Mouse (Mus musculus) heart, embryonic 16.5 days (tissue): ENCODE data around the gene Plekha1. TPM values are rescaled to one million over a fixed set of nuclear protein-coding genes. Genes with fewer than 3 reads are reported as not detected.

ENCODE experiments used
- ATAC-seq: fragments of 200-750 bp; cut with Nextera tagmentation; replicated peaks from 2 replicates; pipeline ENCODE4 v1.8.0; 2017; ENCODE audit warnings: moderate number of reproducible peaks; ENCODE audit not compliant: insufficient read depth, low FRiP score; ENCODE audit errors: extremely low read depth
- H3K27ac ChIP-seq: fragments of 300-500 bp; sonication (generic); 2 replicates; pipeline ENCODE4 v1.5.1; 2014; ENCODE audit warnings: mild to moderate bottlenecking, low read length, control low read depth, moderate library complexity
- H3K27me3 ChIP-seq: fragments of 300-500 bp; sonication (generic); 2 replicates; pipeline ENCODE4 v1.6.1; 2014; ENCODE audit warnings: low read length, mixed read lengths; ENCODE audit not compliant: control insufficient read depth, insufficient read depth
- H3K36me3 ChIP-seq: fragments of 300-500 bp; sonication (generic); 2 replicates; pipeline ENCODE4 v1.6.1; 2014; ENCODE audit not compliant: control insufficient read depth, insufficient read depth
- H3K4me1 ChIP-seq: fragments of 300-500 bp; sonication (generic); 2 replicates; pipeline ENCODE4 v1.6.1; 2014; ENCODE audit warnings: low read length, mixed read lengths; ENCODE audit not compliant: control insufficient read depth, insufficient read depth
- H3K4me2 ChIP-seq: fragments of 300-500 bp; sonication (generic); 2 replicates; pipeline ENCODE4 v1.6.1; 2014; ENCODE audit warnings: low read depth, mild to moderate bottlenecking, control low read depth, low read length
- H3K4me3 ChIP-seq: fragments of 300-500 bp; sonication (generic); 2 replicates; pipeline ENCODE4 v1.5.1; 2014; ENCODE audit warnings: mild to moderate bottlenecking, control low read depth, low read length
- H3K9ac ChIP-seq: fragments of 300-500 bp; sonication (generic); 2 replicates; pipeline ENCODE4 v1.6.1; 2014; ENCODE audit warnings: low read length, control low read depth
- H3K9me3 ChIP-seq: fragments of 300-500 bp; sonication (generic); replicated peaks from 2 replicates; pipeline ENCODE4 v1.6.1; 2016; ENCODE audit warnings: low read length; ENCODE audit not compliant: control insufficient read depth
- WGBS: fragments of 180-500 bp; shearing (Covaris S2); extraction: QIAGEN DNeasy Blood & Tissue Kit; methylation state at CpG from one replicate; pipeline ENCODE4 v1.1.7; 2014; 5-methylcytosine and 5-hydroxymethylcytosine counted together
- polyA plus RNA-seq: library from polyadenylated mRNA; unstranded; fragments of >200 nt; fragmentation: Nextera tagmentation; extraction: Ambion mirVana; gene quantifications from 2 replicates; pipeline ENCODE4 v1.2.1, GENCODE M21; 2015

The Plekha1 gene
- 55.2 and 56.5 TPM in 2 replicates for polyA plus RNA-seq

DNA sequence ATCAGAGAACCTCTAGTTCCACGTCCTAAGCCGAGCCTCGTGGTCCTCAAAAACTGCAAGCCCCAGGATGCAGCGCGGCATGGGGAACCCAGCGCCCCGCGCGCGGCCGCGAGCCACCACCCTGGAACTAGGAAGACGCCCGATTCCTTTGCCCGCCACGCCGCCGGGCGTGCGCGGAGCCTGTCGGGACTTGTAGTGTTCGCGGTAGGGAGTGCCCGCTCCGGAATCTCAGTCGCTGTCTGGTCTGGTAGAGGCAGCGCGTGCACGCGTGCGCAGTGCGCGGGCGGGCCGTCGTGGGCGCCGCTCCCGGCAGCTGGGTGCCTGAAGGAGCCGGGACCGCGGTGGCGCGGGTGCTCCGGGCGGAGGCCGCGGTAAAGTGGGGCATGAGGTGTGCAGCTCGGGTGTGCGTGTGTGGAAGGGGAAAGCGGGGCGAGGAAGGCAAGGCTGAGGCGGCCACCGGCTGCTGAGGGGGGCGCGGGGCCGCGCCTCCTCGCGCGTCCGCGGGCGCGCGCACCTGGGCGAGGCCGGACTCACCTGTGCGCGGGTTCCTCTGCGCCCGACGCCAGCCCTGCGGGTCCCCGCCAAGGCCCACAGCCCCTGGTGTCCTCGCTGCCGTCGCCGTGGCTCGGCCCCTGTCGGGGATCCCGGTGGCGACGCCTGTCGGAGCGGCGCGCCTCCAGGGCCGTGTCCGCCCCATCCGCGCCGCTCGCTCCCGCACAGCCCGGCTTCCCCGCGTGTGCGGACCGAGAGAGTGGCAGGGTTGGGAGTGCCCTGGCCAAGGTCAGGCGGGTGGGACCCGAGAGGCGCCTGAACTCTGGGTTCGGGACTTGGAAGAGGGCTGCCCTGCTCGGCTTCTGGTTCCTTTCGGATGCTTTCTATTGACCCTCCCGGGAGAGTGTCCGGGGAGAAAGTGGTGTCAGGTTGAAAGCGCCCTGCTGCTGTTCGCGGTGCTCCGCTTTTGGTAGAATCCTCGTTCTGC lies at the start of gene Plekha1:
Plekha1 (plus strand) TSS at position 144 of the 979 bp plus-strand sequence.
- H3K27me3 ChIP-seq = no peaks in the 10 kb centered on the region
- peak within 1 kb of the TSS; percentile 57 for H3K4me2 ChIP-seq
- H3K4me1 ChIP-seq = peaks cover 23% of the 10 kb centered on the region
- H3K4me3 ChIP-seq = peak within 1 kb of the TSS; percentile 92
- no peaks in the 10 kb centered on the region for H3K36me3 ChIP-seq
- H3K9ac ChIP-seq = peak within 1 kb of the TSS; percentile 90
- H3K9me3 ChIP-seq = no peaks in the 10 kb centered on the region
- under 1% methylated on average over 101 of the region's 114 CpGs for WGBS
- peak within 1 kb of the TSS; percentile 84 for H3K27ac ChIP-seq
- peak; percentile 98 for ATAC-seq

DNA sequence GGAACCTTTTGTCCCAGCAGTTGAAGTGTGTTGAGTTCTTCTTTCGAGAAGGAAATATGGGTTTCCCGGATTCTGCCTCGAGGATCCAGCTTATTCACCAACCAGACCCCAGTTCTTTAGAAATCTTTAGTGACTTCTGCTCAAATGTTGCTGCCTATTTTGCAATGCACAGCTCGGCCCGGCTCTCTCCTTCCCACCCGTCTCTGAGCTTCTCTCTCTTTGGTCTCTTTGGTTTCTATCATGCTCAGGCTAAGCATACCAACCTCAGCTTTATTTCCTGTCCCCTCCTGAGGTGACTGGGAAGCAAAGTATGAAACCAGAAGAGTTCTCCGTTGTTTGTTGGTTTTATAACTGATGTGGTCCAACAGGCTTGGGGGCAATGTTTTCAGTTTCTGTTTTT lies 49.3 kb upstream of the Plekha1 start:
- H3K4me2 ChIP-seq = no peak overlapping the region
- no peak overlapping the region for H3K27ac ChIP-seq
- no peaks in the 10 kb centered on the region for H3K9me3 ChIP-seq
- H3K4me3 ChIP-seq = no peak overlapping the region
- ATAC-seq = no peak
- H3K4me1 ChIP-seq = peaks cover 13% of the 10 kb centered on the region
- H3K9ac ChIP-seq = no peak overlapping the region
- 75% methylated on average over 7 of the region's 7 CpGs for WGBS
- peaks cover 3% of the 10 kb centered on the region for H3K27me3 ChIP-seq
- no peaks in the 10 kb centered on the region for H3K36me3 ChIP-seq

DNA sequence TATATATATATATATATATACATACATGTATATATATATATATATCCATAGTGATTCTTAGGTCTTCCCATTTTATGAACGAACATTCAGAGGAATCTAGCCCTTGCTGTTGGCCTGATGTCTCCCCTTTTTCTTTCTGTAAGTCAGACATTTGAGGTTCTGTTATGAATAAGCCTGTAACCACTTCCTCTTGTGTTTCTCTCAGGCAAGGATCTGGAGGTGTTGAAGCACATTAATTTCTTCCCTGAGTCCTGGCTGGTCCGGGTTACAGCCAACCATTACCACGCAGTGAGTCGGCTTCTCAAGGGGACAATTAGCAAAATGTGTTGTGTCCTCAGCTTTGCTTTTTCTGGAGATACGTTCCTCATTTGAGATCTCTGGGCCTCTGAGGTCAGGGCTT lies 46.7 kb upstream of the Plekha1 start:
- Histone ChIP-seq H3K9ac (no peak overlapping the region), H3K36me3 (no peaks in the 10 kb centered on the region)
- 45% methylated on average over 5 of the region's 5 CpGs for WGBS

DNA sequence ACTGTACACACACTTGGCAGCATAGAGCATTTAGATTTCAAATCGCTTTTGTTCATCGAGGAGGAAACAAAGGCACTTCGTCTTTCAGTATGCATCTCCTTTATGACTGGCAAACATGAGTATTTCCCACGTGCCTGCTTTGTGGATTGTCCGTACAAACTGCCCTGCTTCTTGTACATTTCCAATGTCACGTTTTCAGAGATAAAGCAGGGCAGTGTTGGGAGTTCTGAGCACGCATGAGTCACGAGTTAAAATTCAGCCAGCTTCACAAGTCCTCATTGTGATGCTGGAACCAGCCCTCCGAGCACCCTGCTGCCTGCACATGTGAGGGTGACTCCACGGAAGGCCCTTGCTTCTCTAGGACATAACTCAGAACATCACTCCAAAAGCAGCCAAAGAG lies 45.9 kb upstream of the Plekha1 start:
- H3K4me3 ChIP-seq = no peak overlapping the region
- H3K36me3 ChIP-seq = no peaks in the 10 kb centered on the region
- ATAC-seq = peak; percentile 37; the same call in 1 of the 2 replicates
- no peaks in the 10 kb centered on the region for H3K9me3 ChIP-seq
- H3K27ac ChIP-seq = 0 out of 2 replicates have a peak overlapping the region, but pooled peaks have one; percentile 5
- peaks cover 3% of the 10 kb centered on the region for H3K27me3 ChIP-seq
- 38% methylated on average over 10 of the region's 10 CpGs for WGBS
- H3K4me1 ChIP-seq = peaks cover 22% of the 10 kb centered on the region
- H3K4me2 ChIP-seq = no peak overlapping the region
- no peak overlapping the region for H3K9ac ChIP-seq

More for the DNA sequence above, 46.7 kb upstream of the Plekha1 start:
- no peak overlapping the region for H3K4me2 ChIP-seq
- no peak overlapping the region for H3K27ac ChIP-seq
- peaks cover 3% of the 10 kb centered on the region for H3K27me3 ChIP-seq
- peaks cover 14% of the 10 kb centered on the region for H3K4me1 ChIP-seq
- H3K9me3 ChIP-seq = no peaks in the 10 kb centered on the region
- H3K4me3 ChIP-seq = no peak overlapping the region
- ATAC-seq = no peak

DNA sequence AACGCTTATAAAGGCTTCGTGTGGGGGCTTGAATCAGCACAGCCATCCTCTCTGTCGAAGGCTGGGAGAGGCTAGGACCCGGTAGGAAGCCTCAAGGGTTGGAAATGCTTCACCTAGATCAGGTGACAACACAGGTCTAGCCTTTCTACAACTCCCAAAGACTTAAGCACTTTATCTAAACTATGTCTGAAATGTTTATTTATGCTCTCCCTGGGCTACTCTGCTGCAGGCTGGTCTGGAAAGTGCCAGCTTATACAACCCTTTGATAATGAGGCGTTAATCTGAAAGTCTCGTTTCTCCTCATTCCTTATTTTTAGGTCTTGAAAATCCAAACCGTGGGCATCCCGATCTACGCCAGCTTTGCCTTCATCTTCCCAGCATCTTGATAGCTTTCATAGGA lies 41.6 kb upstream of the Plekha1 start:
- Histone ChIP-seq H3K27ac (no peak overlapping the region), H3K4me3 (no peak overlapping the region)

DNA sequence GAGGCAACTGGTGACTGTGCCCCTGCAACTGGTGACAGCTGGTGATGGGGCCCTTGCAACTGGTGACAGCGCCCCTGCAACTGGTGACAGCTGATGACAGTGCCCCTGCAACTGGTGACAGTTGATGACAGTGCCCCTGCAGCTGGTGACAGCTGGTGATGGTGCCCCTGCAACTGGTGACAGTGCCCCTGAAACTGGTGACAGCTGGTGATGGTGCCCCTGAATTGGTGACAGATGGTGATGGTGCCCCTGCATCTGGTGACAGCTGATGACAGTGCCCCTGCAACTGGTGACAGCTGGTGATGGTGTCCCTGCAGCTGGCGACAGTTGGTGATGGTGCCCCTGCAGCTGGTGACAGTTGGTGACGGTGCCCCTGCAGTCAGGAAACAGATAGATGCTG lies 39.2 kb upstream of the Plekha1 start:
- Histone ChIP-seq H3K27me3 (no peaks in the 10 kb centered on the region; the same call in 1 of the 2 replicates), H3K4me2 (no peak overlapping the region), H3K36me3 (no peaks in the 10 kb centered on the region), H3K9ac (no peak overlapping the region), H3K4me1 (peaks cover 10% of the 10 kb centered on the region), H3K9me3 (no peaks in the 10 kb centered on the region), H3K4me3 (no peak overlapping the region), H3K27ac (no peak overlapping the region)
- WGBS = 76% methylated on average over 3 of the region's 3 CpGs
- no peak for ATAC-seq

More for the DNA sequence above, 41.6 kb upstream of the Plekha1 start:
- WGBS = 21% methylated on average over 9 of the region's 9 CpGs
- Histone ChIP-seq H3K4me1 (peaks cover 21% of the 10 kb centered on the region), H3K4me2 (peak overlapping the region; percentile 29; the same call in 1 of the 2 replicates), H3K9me3 (no peaks in the 10 kb centered on the region), H3K27me3 (peaks cover 3% of the 10 kb centered on the region), H3K9ac (peak overlapping the region; percentile 23; the same call in 1 of the 2 replicates), H3K36me3 (no peaks in the 10 kb centered on the region)
- no peak for ATAC-seq

DNA sequence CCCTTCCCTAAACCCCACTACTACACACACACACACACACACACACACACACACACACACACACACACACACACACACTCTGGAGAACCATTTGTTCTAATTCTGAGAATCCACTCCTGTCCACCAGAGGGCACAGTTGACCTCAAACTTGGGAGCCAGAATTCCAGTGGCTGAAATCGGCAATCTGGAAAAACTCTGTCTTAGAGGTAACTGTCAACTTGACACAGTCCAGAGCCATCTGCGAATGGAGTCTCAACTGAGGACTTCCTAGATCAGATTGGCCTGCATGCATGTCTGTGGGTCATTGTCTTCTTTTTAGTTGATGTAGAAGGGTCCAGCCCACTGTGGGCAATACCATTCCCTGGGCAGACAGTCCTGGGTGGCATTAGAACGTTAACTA lies 38.1 kb upstream of the Plekha1 start:
- peak; percentile 26; the same call in 1 of the 2 replicates for ATAC-seq
- Histone ChIP-seq H3K4me3 (no peak overlapping the region), H3K36me3 (no peaks in the 10 kb centered on the region), H3K4me2 (no peak overlapping the region), H3K27ac (no peak overlapping the region), H3K9me3 (no peaks in the 10 kb centered on the region), H3K4me1 (peaks cover 10% of the 10 kb centered on the region), H3K9ac (no peak overlapping the region), H3K27me3 (no peaks in the 10 kb centered on the region; the same call in 1 of the 2 replicates)
- WGBS = 24% methylated on average over 3 of the region's 3 CpGs

DNA sequence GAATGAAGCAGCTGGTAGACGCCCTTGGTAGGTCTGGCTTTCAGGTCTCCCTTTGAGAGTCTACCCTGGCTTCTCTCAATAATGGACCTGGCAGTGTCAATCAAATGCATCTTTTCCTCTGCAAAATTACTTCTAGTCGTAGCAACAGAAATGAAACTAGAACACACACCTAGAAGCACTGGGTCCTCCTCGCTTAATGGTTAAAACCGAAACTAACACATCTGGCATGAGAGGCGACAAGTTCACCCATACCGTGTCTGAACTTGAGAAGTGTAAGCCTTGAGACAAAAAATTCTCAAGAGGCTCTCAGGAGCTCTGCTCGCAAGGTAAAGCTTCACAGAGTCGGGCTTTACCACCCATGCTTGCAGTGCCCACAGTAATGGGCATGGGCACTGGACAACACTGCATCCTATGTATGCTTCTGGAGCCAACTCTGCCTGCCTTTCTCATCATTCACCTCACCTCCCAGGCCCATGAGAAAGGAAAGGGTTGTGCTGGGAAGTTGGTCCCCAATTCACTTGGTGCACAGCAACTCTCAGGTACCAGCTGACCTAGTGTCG lies 37.6 kb upstream of the Plekha1 start:
- WGBS = 83% methylated on average over 9 of the region's 9 CpGs
- no peak overlapping the region for H3K9ac ChIP-seq
- H3K9me3 ChIP-seq = no peaks in the 10 kb centered on the region
- ATAC-seq = no peak
- H3K4me3 ChIP-seq = no peak overlapping the region
- H3K27ac ChIP-seq = no peak overlapping the region
- peaks cover 10% of the 10 kb centered on the region for H3K4me1 ChIP-seq
- no peaks in the 10 kb centered on the region; the same call in 1 of the 2 replicates for H3K27me3 ChIP-seq
- no peaks in the 10 kb centered on the region for H3K36me3 ChIP-seq
- H3K4me2 ChIP-seq = no peak overlapping the region

DNA sequence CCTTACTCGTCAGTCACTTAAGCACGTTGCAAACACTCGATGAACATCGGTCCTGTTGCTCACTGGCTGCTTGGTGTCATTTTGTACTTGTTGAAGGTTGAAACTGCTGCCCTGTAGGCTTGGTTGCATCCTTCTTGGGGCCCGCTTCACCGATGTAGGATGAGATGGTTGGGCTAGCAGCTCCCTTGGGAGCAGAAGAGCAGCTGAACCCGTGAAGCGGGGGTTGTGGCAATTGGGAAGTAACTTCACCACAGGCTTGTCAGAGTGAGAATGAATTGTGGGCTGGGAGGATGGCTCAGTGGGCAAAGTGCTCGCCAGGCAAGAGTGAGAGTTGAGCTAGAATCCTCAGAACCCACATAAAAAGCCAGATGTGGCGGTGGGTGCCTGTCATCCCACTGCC lies 37.1 kb upstream of the Plekha1 start:
- H3K4me1 ChIP-seq = peaks cover 10% of the 10 kb centered on the region
- H3K4me2 ChIP-seq = no peak overlapping the region
- no peak for ATAC-seq
- H3K9me3 ChIP-seq = no peaks in the 10 kb centered on the region
- H3K4me3 ChIP-seq = no peak overlapping the region
- H3K9ac ChIP-seq = no peak overlapping the region
- H3K36me3 ChIP-seq = no peaks in the 10 kb centered on the region
- no peaks in the 10 kb centered on the region; the same call in 1 of the 2 replicates for H3K27me3 ChIP-seq
- no peak overlapping the region for H3K27ac ChIP-seq
- WGBS = 73% methylated on average over 10 of the region's 10 CpGs
